Mouse (Mus musculus) brown adipose tissue, adult 24 weeks (tissue): ENCODE results near the gene Gm20388. TPM values are rescaled to one million over a fixed set of nuclear protein-coding genes. Genes with fewer than 3 reads are reported as not detected.

Source experiments
- H3K27ac ChIP-seq: fragments of 200-500 bp; replicated peaks from 2 replicates; pipeline ENCODE4 v1.5.1; 2012; ENCODE audit warnings: low read depth, mild to moderate bottlenecking, low read length
- H3K4me1 ChIP-seq: fragments of 200-500 bp; 2 replicates; pipeline ENCODE4 v1.6.1; 2012; ENCODE audit warnings: low read length, mixed read lengths; ENCODE audit not compliant: control insufficient read depth, insufficient read depth, insufficient read length
- H3K4me3 ChIP-seq: fragments of 200-500 bp; 2 replicates; pipeline ENCODE4 v1.5.1; 2012; ENCODE audit warnings: low read depth, mild to moderate bottlenecking, low read length, moderate library complexity; ENCODE audit not compliant: insufficient read depth
- polyA plus RNA-seq: library from polyadenylated mRNA; stranded (reverse); fragments of >200 nt; gene quantifications from 2 replicates; pipeline ENCODE4 v1.2.4, GENCODE M21; 2012; ENCODE audit not compliant: missing spikeins, insufficient read depth, insufficient read length

Gm20388 gene
- polyA plus RNA-seq, 1 experiment, result 44.7 TPM

DNA sequence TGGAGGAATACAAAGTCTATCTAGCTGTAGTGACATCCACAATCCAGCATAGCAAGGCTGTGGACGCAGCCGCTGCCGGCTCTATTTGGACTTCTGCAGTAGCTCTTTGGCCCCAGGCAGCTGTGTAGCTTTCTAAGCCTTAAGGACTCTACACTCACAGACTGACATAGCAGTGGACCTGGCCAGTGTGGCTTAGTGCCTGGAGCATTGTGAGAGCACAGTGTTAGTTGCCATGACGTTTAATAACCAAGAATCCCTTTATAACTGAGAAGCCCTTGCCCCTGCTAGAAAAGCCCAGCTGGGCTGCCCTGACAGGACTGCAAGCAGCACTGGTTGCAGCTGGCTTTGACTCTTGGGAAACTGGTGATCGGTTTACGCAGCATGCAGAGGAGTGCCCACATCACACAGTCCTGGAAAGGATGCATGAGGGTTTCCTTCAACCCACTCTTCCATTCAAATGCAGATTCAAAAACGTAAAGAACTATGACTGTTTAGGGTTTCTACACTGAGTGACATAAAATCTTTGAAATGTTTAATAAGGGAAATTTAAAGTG lies 214.3 kb downstream of the Gm20388 start:
- H3K27ac ChIP-seq, result no peak overlapping the region
- no peak overlapping the region for H3K4me3 ChIP-seq
- peaks cover 10% of the 10 kb centered on the region for H3K4me1 ChIP-seq

DNA sequence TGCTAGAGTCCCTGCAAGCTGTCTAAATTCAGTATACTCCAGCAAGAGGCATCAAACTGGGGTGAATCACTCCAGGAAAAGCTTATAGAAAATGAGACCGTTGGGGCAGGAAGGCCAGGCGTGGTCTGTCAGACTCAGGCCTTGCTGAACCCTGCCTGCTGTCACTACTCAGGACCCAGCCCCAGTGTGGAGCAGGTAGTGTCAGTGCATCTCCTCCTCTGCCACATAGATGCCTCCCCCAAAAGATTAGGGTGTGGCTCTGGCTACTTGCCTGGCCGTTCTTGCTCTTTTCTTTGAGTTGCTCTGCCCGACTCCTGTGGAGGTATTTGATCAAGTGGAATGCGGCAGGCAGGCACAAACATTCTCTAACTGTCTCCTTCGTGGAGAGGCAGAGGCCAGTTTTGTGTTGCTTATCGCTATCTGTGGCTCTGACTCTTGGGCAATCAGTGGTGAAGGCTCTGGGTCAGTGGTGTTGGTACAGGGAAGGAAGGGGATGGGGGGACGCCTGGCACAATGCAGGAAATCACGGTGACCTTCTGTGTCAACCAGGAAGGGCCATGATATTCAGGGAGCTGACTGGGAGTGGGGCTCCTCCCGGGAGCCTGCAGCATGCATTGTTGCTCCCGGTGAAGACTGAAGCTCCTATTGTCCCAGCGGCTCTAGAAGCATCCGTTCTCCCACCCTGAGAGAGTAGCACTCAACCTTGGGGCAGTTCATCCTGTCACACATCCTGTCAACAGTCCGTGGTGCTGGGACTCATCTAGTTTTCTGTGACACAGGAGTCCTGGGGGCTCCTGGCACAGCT lies 215.9 kb downstream of the Gm20388 start:
- Histone ChIP-seq H3K4me3 (no peak overlapping the region; the same call in 1 of the 2 replicates), H3K27ac (peak overlapping the region; percentile 72), H3K4me1 (peaks cover 10% of the 10 kb centered on the region)

DNA sequence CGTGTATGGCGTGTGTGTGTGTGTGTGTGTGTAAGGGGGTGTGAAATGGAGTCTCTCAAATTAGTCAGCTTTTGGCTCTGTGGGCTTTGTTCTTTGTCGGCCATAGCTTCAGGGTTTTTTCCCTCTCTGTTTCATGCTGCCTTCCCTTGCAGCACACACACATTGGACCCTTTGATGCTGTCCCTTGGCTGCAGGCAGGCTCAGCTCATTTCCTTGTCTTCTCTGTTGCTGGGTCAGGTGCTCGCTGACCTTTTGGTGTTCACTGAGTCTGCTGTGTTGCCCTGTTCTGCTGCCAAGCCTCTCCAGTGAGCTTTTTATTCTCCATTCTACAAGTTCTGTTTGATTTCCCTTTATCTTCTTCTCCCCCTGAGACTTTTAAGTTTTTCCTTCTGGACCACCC lies 218.9 kb downstream of the Gm20388 start:
- no peak overlapping the region for H3K4me3 ChIP-seq
- peaks cover 10% of the 10 kb centered on the region for H3K4me1 ChIP-seq
- no peak overlapping the region for H3K27ac ChIP-seq

DNA sequence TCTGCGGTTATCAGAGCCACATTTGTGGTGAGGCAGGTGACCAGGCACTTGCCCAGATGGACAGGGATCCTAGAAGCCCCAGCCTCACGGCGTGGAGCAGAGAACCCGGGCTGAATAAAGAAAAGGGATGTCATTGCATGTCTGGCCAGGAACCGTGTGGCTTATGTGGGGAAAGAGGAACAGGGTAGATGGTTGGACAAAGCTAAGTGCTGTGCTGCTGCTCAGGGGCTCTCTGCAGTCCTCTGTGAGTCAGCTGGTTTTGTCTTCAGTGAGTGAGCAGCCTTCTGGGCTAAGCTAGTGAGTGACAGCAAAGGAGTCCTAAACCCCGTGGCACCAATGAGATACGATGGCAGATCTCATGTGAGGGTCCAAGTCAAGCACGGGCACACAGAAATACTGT lies 220.5 kb downstream of the Gm20388 start:
- peaks cover 10% of the 10 kb centered on the region for H3K4me1 ChIP-seq
- no peak overlapping the region for H3K4me3 ChIP-seq
- H3K27ac ChIP-seq, result no peak overlapping the region

DNA sequence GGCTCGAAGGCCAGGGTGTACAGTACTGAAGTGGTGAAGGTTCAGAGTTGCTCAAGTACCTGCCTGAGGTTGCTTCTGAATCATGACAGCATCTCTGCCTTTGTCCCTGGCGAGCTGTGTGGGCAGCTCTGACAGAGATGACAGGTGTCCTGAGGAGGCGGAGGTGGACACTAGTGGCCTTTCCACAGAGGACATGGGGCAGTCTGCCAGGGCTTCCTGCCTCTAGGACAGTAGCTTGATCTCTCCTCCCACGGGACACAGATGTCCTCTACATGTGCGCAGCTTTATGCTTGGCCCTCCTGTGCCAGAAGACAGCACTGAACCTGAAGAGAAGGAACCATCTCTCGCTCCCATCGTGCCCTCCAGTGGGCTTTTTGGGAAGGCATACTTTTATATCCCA lies 222.5 kb downstream of the Gm20388 start:
- H3K27ac ChIP-seq, result no peak overlapping the region
- no peak overlapping the region for H3K4me3 ChIP-seq
- no peaks in the 10 kb centered on the region for H3K4me1 ChIP-seq

DNA sequence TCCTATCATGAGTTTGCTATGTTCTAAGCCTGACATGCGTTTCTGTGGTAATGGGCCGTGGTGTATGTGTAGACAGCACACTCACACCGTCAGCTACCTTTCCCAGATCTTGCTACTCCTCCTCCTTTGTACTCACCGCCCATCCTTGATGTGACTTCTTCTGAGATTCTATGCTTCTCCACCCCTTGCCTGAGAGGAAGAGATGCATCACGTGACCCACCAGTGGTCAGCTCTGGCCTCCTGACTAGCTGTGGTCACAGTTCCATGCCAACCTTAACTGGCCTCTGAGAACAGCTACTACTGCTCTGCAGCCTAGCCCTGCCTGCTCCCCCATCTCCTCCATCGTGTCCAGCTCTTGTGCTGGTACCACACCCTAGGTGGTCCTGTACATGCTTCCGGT lies 225.0 kb downstream of the Gm20388 start:
- Histone ChIP-seq H3K27ac (no peak overlapping the region), H3K4me3 (no peak overlapping the region), H3K4me1 (no peaks in the 10 kb centered on the region)

DNA sequence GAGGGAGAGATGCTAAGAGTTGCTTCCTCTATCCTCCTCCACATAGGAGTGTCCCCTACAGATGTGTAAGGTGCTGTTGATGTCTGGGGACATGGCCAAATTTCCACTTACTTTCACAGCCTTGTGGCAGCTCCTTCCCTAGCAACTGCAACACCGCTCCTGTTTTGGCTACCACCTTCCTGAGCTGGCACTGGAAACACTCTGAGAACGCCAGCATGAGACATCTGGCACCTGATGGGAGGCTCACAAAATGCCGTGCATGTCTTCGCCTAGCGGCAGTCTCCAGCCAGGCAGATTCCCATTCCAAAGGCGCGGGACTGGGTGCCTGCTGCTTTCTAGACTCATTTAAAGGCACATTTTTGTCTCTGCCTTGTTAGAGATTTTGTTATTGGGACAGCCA lies 226.0 kb downstream of the Gm20388 start:
- no peak overlapping the region for H3K4me3 ChIP-seq
- no peaks in the 10 kb centered on the region for H3K4me1 ChIP-seq
- no peak overlapping the region for H3K27ac ChIP-seq

DNA sequence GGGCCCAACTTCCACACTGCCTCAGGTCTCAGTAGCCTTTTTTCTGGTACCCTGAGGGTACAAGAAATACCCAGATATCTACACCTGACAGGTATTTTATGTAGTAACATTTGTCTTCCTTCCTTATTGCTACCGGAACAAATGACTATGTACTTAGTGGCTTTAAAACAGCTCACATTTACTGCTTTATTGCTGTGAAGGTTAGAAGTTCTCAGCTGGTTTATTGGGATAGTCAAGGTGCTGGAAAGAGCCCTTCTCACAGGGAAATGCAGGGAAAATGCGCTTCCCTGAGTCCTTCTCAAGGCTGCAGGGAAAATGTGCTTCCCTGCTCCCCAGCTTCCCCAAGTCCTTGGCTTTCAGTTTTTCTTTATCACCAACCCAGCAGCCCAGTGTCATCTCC lies 228.3 kb downstream of the Gm20388 start:
- no peak overlapping the region for H3K4me3 ChIP-seq
- H3K4me1 ChIP-seq, result no peaks in the 10 kb centered on the region
- no peak overlapping the region for H3K27ac ChIP-seq

DNA sequence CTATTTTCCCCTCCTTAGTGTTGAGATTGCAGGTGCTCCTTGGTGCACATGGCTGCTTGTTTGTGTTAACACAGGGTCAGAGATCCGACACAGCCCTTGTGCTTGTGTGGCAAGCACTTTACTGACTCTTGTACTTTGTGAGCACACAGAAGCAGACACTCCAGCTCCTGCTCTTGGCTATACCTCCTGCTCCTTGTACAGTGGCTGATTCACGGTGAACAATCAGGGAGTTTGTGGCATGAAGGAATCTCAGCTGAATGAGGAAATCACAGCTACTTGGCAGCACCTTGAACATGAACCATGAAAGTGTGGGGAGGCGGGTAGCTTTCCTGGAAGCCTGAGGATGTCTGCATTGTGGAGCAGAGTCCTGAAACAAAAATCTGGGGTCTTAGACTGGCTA lies 230.1 kb downstream of the Gm20388 start:
- Histone ChIP-seq H3K4me3 (no peak overlapping the region), H3K27ac (no peak overlapping the region), H3K4me1 (no peaks in the 10 kb centered on the region)

DNA sequence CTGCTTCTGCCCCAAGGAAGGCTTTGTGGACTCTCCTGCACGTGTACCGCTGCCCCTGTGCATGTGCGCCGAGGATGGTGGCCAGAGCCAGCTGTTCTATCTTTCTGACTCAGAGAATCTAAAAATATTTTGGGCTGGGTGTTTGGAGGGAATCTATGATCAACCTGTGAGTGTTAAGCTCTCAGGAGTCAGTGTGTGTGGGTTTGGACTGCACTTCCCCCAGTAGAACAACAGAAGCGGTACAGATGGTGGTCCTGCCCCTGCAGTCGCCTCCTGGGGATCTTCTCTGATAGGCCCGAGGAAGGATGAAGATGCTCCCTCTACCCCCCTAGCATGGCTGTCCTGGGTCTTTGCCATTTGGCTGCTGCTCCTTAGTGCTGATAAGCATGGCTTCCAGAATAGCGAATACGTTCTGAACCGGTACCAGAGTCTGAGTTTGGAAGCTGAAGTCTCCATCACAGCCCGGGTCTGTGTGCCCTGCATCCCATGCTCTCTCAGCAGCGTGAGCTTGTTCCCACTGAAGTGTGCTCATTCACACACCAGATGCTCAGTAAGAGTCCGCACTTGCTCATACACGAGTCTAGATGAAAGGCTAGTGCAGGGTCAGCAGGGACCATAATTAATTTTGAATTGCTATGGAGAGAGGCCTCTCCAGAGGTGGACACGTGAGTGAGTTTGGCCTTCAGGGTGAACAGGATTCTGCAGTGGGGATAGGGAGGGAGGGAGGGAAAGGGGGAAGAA lies 233.4 kb downstream of the Gm20388 start:
- no peak overlapping the region for H3K27ac ChIP-seq
- no peaks in the 10 kb centered on the region for H3K4me1 ChIP-seq
- H3K4me3 ChIP-seq, result no peak overlapping the region

DNA sequence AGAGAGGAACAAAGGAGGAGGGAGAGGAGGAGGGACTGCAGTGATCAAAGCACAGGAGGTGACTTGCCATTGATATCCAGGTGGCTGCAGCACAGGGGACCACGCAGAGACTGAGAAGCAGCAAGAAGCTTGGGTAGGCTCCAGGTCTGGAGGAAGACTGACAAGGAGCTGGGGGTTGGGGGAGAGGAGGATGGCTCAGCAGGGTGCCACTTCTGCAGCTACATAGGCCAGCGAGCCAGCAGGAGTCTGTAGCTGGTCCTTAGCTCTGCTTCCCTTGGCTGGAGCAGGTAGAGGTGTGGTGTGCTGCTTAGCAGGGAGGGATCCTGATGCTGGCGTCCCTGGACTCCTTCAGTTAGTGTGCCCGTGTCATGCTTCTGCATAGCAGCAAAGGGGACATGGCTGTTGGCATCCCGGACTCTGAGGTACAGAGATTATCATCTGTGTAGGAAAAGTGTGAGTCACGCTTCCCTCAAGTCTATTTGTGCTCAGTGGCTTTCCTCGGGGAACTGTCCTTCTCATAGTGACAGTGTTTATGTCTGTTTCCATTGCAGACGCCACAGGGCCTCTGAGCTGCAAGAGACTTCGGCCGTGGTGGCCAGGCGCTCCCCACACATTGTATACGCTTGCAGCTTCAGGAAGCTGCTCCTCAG lies 234.1 kb downstream of the Gm20388 start:
- no peak overlapping the region for H3K27ac ChIP-seq
- H3K4me1 ChIP-seq, result no peaks in the 10 kb centered on the region
- H3K4me3 ChIP-seq, result no peak overlapping the region

DNA sequence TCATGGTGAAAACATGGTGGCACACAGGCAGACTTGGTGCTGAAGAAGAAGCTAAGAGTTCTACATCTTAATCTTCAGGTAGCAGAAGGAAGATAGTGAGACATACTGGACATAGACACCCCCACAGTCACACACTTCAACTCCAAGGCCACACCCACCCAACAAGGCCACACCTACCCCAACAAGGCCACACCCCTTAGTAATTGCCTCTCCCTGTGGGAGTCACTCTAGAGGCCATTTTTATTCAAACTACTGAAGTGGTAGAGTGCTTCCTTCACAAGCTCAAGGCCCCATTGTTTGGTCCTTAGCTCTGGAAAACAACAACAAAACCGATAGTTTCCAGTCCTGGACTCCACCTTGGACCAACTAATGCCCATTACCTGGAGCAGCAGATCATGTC lies 235.4 kb downstream of the Gm20388 start:
- Histone ChIP-seq H3K4me3 (no peak overlapping the region), H3K4me1 (no peaks in the 10 kb centered on the region), H3K27ac (no peak overlapping the region)

DNA sequence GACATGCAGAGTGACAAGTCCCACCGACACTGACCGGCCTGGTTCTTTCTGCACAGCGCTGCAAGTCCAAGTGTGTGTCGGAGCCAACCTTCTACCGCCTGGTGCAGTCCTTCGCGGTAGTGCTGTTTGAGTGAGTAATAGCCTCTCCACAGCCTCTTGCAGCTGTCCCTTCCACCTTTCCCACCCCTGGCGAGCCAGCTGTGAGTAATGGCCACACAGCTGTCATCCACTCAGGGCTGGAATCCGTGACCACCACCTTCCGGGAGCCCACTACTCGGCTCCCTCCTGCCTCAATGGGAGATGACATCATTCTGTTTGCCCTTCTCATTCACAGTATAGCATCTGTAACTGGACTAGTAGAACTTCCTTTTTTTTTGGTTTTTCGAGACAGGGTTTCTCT lies 239.4 kb downstream of the Gm20388 start:
- no peak overlapping the region for H3K4me3 ChIP-seq
- no peak overlapping the region for H3K27ac ChIP-seq
- H3K4me1 ChIP-seq, result no peaks in the 10 kb centered on the region

DNA sequence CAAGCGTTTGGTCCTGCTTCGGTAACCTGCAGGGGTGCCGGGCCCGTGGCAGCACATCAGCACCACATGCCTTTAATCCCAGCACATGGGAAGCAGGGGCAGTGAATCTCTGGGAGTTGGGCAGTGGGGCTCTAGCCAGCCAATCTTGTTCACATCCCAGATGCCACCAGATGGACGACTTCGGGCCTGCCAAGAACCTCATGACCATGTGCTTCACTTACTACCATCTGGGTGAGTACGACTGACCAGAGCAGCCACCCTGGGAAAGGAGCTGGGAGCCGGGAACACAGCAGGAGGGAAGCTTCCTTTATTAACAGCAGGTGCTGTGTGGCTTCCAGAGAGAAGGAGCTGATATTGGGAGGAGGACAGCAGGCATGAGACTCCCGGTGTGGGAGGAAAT lies 240.5 kb downstream of the Gm20388 start:
- no peak overlapping the region for H3K27ac ChIP-seq

DNA sequence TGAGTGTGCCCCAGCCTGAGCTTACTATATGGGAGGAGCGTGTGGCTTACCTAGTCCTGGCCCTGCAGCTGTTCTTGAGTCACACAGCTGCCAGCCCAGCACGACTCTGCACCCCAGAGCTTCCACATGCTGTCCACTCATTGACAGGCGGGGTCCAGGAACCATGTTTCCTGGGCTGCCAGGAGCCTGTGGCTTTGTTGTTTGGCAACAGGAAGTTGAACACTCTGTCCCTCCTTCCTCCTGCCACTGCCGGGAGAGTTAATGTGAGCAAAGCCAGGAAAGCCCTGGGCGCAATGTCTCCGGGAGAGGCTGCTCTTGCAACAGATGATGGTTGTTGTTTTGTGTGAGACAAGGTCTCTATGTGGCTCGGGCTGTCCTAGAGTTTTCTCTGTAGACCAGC lies 242.0 kb downstream of the Gm20388 start:
- Histone ChIP-seq H3K4me3 (no peak overlapping the region), H3K27ac (no peak overlapping the region), H3K4me1 (no peaks in the 10 kb centered on the region)

More for the DNA sequence above, 240.5 kb downstream of the Gm20388 start:
- no peak overlapping the region for H3K4me3 ChIP-seq
- no peaks in the 10 kb centered on the region for H3K4me1 ChIP-seq
